Mouse (Mus musculus): ENCODE measurements around the gene Sh2d2a. TPM values are rescaled to one million over a fixed set of nuclear protein-coding genes. Genes with fewer than 3 reads are reported as not detected.
"Not testable (repeated sequence)": the region's sequence is repeated elsewhere in the genome, so short reads cannot be mapped to it uniquely, and the experiment has no call there.

Gene Sh2d2a
- total RNA-seq, 2 experiments from 2014 or later, result 0.13 TPM; not detected in 1

DNA sequence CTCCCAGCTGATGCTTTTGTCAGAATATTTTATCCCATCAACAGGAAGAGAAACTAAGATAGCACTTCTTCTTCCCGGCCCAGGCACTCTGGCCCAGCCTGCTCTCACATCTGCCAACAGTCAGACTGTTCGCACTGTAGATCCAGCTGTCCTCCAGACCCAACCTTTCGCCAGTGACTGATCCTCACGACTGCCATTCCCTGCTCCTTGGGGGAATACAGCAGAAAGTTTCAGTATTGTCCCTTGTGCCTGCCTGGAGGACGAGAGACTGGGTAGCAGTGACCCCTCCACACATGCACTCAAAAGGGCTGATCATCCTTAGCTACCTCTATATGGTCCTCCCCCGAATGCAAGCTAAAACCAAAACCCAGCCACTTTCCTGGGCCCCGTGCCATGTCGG, 9.4 kb downstream of the Sh2d2a start:
- no peak for DNase-seq

GRCm38 (mm10) chr3:87857666-87858065, 11.1 kb downstream of the Sh2d2a start:
- DNase-seq, result no peak

DNA sequence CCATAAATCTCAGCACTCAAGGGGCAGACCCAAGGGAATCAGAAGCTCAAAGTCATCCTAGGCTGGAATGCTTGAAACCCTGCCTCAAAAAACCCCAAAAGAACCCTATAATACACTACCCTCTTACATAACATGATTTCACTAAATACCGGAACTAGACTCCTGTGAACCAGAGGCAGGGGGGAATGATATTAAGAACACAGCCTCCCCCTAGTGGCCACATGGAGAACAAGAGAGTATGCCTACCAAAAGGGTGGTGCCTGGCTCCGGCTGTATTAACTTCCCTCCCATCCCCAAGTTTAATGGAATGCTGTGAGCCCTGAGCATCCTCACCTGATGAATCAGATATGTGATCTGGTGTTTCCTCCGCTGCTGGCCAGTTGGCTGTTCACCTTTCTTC, 13.3 kb downstream of the Sh2d2a start:
- DNase-seq, result peak; percentile 23

DNA sequence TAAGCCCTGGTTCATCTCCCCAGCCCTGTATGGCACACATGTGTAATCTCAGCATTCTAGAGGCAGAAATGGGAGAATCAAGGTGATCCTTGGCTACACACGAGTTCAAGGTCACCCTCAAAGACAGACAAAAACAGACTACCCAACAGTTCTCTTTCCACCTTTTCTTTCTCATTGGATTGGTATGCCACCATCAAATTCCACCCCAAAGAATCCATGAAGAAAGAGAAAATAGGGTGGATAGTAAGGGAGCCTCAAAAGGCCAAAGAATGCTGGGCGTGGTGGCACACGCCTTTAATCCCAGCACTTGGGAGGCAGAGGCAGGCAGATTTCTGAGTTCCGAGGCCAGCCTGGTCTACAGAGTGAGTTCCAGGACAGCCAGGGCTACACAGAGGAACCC, 17.6 kb downstream of the Sh2d2a start:
- not testable (repeated sequence) for DNase-seq

DNA sequence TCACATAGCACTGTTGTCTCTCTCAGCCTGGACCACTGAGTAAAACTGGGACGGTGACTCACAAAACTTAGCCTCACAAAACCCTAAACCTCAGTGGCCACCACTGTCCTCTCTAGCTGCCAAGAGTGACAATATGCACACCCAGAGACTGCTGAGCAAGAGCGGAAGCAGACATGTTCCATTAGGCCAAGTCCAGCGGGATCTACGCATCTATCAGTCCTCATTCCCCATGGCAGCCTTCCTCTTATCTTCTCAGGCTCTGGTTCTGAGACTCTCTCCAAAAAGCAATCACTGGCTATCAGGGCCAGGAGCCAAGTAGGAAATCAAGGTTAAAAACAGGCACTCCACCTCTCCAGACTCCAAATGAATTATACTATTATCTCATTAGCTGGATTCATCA, 31.2 kb downstream of the Sh2d2a start:
- no peak for DNase-seq

DNA sequence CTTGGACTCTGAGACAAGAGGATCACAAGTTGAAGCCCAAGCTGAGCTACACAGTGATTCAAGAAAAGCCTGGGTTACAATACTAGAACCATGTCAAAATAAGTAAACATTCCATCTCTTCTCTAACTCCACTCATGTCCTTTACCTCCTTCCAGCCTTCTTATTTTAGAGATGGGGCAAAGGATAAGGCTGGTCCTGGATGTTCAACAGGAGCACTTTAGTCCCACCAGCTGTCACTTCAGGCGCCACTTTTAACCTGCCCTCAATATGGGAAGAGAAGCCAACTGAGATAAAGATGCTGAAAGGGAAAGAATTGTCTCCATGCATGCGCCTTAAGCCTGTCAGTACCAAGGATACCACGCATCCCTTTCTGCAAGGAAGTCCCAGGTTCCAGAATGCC, 37.7 kb downstream of the Sh2d2a start:
- DNase-seq, result no peak

DNA sequence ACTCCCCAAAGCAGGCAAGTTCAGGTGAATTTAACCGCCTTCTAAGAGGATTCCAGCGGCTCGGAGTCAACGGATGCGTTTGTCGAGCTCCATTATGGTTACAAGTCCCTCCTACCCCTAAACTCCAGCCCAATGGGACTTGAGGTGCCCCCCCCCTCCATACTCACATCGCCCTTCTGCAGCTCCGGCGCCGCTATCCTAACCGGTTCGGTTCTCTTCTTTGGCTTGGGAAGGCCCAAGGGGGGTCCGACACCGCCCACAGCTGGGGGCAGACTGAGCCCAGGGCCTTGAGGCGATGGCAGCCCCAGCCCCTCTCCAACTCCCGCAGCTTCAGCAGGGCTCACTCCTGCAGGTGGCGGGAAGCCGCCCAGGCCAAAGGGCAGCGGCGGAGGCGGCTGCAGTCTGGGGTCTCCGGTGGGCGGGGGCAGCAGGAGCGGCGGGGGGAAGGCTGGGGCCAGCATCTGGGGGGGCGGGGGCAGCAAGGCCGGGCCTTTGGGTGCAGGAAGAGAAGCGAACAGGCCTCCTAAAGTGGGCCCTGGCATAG, 38.2 kb downstream of the Sh2d2a start:
- DNase-seq, result peak; percentile 59

- DNase-seq, result peak; percentile 95
Measured at GRCm38 (mm10) chr3:87885281-87886003, 38.9 kb downstream of the Sh2d2a start, which contains the start of gene Prcc. Gene Prcc, minus strand, starts transcription at chr3:87885608.

DNA sequence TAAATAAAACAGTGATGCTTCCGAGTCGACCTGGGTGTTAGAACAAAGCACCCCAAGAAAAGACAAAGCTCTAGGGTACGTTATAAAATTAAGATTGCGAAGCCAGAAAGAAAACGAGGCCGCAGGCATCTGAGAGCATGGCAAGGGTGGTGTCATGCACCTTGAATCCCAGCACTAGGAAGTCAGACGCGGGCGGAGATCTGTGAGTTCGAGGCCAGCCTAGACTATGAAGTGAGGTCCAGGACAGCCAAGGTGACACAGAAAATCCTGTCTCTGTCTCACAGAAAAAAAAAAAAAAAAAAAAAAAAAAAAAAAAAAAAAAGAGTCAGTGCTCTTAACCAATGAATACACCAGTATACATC, 39.4 kb downstream of the Sh2d2a start:
- DNase-seq, result no peak

DNA sequence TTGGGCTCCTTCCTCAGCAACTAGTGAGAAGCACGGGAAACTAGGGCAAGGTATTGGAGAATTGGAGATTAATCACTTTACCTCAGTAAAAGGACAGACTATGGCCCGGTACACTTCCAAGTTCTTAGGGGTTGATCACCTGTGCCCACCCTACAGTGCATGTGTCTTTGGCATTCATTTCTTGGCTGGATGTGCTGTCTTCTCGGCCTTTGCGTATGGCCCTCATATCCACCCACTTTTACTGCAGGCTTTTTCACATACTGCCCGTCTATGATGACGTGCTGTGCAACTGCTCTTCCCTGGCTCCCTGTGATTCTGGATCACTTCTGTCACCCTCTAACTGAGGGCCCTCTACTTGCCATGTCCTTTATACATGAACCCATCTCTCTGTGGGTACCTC, 39.9 kb downstream of the Sh2d2a start:
- no peak for DNase-seq

GRCm38 (mm10) chr3:87887400-87887799, 40.8 kb downstream of the Sh2d2a start:
- not testable (repeated sequence) for DNase-seq

DNA sequence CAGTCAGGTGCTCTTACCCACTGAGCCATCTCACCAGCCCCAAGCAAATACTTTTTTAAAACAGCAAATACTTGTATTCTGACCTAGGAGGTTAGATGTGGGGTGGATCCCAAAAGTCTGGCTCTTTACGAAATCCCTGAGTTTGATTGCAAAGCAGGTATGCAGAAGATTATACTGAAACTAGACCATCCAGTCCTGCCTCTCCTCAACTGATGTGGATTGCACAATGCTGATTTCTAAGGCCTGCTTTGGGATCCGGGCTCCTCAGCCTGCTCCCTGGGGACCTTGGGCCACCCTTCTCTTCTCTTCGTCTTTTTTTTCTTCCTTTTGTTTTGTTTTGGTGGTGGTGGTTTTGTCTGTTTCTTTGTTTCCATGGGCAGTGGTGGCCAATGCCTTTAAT, 44.9 kb downstream of the Sh2d2a start:
- no peak for DNase-seq

DNA sequence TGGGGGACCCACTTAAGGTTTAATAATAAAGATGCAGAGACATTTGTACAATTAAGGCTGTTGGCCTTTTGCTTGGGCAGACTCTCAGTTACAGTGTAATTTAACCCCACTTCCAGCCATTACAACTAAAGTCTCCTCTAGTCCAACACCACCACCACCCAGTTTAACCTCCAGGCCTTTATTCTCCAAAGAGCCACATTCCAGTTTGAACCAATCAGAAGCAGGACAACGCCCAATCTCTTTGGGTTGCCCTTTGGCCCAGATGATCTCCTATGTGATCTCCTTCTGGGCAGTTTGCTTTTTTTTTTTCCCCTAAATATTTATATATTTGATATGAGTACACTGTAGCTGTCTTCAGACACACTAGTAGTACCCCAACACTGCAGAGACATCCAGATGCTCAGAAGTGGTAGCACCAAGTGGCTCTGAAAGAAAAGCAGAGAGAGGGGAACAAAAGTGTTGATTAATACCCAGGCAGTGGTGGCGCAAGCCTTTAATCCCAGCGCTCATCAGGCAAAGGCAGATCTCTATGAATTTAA, 46.9 kb downstream of the Sh2d2a start:
- DNase-seq, result no peak

GRCm38 (mm10) chr3:87899266-87899665, 52.7 kb downstream of the Sh2d2a start:
- DNase-seq, result no peak

DNA sequence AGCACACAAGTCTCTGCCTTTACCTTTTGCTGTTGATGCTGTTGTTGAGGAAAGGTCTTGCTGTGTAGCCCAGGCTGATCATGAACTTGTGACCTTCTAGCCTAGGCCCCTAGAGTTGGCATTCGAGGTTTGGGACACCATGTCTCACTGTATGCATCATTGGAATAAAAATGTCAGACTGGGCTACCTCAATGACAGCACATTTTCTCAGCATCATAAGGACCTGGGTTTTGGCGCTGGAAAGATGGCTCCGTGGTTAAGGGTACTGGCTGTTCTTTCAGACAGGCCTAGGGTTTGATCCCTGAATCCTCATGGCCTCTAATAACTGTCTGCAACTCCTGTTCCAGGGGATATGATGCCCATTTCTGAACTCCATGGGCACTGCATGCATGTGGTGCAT, 53.2 kb downstream of the Sh2d2a start:
- DNase-seq, result no peak

DNA sequence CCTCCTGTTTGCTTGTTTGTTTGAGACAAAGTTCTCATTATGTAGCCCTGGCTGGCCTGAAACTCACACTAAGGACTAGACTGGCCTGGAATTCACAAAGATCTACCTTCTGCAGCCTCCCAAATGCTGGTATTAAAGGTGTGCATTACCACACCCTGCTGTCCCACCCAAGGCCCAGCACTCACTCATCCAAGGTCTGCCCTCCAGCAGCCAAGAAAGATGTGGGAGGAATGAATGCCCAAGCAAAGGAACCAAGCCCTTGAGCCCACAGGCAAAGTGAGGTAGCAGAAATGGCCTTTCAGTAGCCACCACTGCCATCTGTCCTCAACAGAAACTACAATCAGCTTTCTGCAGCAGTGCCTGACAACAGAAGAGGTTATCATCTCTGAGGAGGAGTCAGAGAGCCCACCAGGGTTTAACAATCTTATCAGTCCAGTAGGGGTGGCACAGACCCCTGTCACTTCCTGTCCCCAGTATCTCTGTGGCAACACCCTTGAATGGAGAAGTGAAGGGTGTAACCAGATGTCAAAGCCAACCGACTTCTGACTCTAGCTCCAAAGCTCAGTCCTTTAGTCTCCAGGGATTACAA, 54.6 kb downstream of the Sh2d2a start:
- DNase-seq, result no peak

DNA sequence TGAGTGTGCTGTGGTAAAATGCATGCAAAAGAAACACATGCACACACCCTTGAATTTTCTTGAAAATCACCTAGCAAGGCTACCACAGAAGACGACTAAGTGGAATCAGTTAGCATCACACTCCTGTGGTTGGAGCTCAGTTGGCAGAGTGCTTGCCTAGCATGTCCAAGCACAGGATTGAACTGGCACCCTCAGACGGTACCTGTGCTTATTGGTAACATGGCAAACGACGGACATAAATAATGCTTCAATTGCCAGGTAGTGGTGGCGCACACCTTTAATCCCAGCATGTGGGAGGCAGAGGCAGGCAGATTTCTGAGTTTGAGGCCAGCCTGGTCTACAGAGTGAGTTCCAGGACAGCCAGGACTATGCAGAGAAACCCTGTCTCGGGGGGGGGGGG, 55.4 kb downstream of the Sh2d2a start:
- DNase-seq, result not testable (repeated sequence)

DNA sequence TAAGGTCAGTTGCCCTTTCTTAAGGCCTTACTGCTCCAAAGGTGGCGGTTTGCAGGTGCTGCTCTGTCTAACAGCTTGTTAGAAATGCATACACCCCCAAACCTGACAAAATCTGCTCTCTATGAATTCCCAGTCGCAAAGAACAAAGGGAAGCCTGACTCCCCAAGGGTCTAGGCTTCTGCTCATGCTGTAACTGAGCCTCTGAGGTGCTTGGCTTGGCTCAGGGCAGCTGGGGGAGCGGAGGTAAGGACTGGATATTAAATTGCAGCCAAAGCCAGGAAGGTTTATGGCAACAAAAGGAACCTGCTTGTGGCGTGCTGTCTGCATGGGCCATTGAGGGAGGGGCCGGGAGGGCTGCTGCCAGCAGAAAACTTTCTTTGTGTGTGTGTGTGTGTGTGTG, 57.3 kb downstream of the Sh2d2a start:
- no peak for DNase-seq

Other genes with a start within 250 kb of the Sh2d2a start
- gene Arhgef11, start 229.2 kb upstream of the Sh2d2a start, total RNA-seq (2021), result 10 to 100 TPM; 14.8 to 17.2 TPM
- gene Lrrc71, start 98.1 kb upstream of the Sh2d2a start, total RNA-seq (2021), result under 1 TPM in 1 of 2 experiments, not detected in 1; 0.35 TPM
- under 1 TPM in 1 of 2 experiments, not detected in 1; 0.11 TPM for gene Ntrk1, start 51.6 kb upstream of the Sh2d2a start, total RNA-seq (2021)
- gene Insrr, start 49.8 kb upstream of the Sh2d2a start, total RNA-seq (2021), result under 1 TPM; 0.29 to 0.31 TPM
- 10 to 100 TPM in 1 of 2 experiments, 1 to 10 TPM in 1; 6.0 to 11.0 TPM for gene Pear1, start 22.4 kb upstream of the Sh2d2a start, total RNA-seq (2021)
- 10 to 100 TPM; 39.9 to 45.5 TPM for gene Prcc, start 38.9 kb downstream of the Sh2d2a start, total RNA-seq (2021)
- 100 to 1,000 TPM; 167 to 171 TPM for gene Hdgf, start 59.6 kb downstream of the Sh2d2a start, total RNA-seq (2021)
- gene Mrpl24, start 72.8 kb downstream of the Sh2d2a start, total RNA-seq (2021), result 10 to 100 TPM; 43.9 to 44.7 TPM
- 1 to 10 TPM; 7.1 to 7.5 TPM for gene Isg20l2, start 83.6 kb downstream of the Sh2d2a start, total RNA-seq (2021)
- 1 to 10 TPM; 4.0 to 4.2 TPM for gene Rrnad1, start 84.0 kb downstream of the Sh2d2a start, total RNA-seq (2021)
- gene Crabp2, start 101.9 kb downstream of the Sh2d2a start, total RNA-seq (2021), result under 1 TPM in 1 of 2 experiments, not detected in 1; 0.31 TPM
- 10 to 100 TPM; 21.0 to 22.0 TPM for gene Nes, start 124.3 kb downstream of the Sh2d2a start, total RNA-seq (2021)
- gene Bcan, start 153.5 kb downstream of the Sh2d2a start, total RNA-seq (2021), result not detected
- not detected for gene Hapln2, start 180.8 kb downstream of the Sh2d2a start, total RNA-seq (2021)
- 10 to 100 TPM; 13.1 to 16.7 TPM for gene Gpatch4, start 196.4 kb downstream of the Sh2d2a start, total RNA-seq (2021)
- 10 to 100 TPM; 36.5 to 39.7 TPM for gene Naxe, start 211.7 kb downstream of the Sh2d2a start, total RNA-seq (2021)
- not detected for gene Ttc24, start 231.5 kb downstream of the Sh2d2a start, total RNA-seq (2021)
- gene Iqgap3, start 235.2 kb downstream of the Sh2d2a start, total RNA-seq (2021), result under 1 TPM; 0.61 to 0.62 TPM